Mouse (Mus musculus) olfactory bulb, adult 2 months (tissue): ENCODE measurements around the gene Kdm3a.

Source experiments
- CTCF ChIP-seq: fragments of 200-500 bp; IDR thresholded peaks from 2 replicates; pipeline ENCODE4 v1.5.1; 2012; ENCODE audit warnings: low read depth, mild to moderate bottlenecking, low read length, moderate library complexity; ENCODE audit not compliant: insufficient read depth
- POLR2A ChIP-seq: fragments of 200-500 bp; IDR thresholded peaks from 2 replicates; pipeline ENCODE4 v1.6.1; 2012; ENCODE audit warnings: mild to moderate bottlenecking, low read depth, low read length, moderate library complexity; ENCODE audit not compliant: insufficient read depth

- TF ChIP-seq CTCF (no peak), POLR2A (no peak)
These were observed 11.2 kb downstream of the Kdm3a start for GRCm38 (mm10) chr6:71621551-71621950.
